Mouse (Mus musculus): ENCODE results near the gene Hpse. TPM values are rescaled to one million over a fixed set of nuclear protein-coding genes. Genes with fewer than 3 reads are reported as not detected.

Hpse gene
- polyA plus RNA-seq, 1 experiment = 3.1 TPM

DNA sequence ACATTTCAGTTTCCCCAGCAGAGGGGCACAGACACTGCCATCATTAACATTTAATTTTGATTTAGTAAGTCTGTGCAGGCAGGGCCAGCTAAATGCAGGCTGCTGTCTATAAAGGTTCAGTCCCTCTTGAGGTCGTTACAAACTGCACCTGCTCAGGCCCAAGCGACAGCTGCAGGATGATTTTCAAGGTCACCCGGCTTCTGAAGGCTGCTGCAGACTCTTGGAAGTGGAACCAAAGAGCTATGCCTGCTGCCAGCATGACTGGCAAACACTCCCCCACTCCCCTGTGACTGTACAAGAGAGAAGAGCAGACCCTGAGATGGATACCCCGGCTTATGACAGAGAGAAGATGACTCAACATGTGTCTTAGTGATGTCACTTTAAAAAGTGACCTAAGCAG, 32.1 kb upstream of the Hpse start:
- Histone ChIP-seq H3K4me3 (ENCODE audit: control insufficient read depth, insufficient read depth, low read length) (no peak overlapping the region), H3K4me1 (replicated peaks; ENCODE audit: control insufficient read depth, insufficient read depth, low read length) (peaks cover 34% of the 10 kb centered on the region), H3K27me3 (ENCODE audit: control insufficient read depth, insufficient read depth, low read length) (no peaks in the 10 kb centered on the region), H3K27ac (ENCODE audit: control insufficient read depth, insufficient read depth, low read length) (peak overlapping the region; percentile 82), H3K36me3 (ENCODE audit: control insufficient read depth, insufficient read depth, low read length) (no peaks in the 10 kb centered on the region)
- WGBS = 14% methylated on average over 4 of the region's 4 CpGs
- DNase-seq = peak; percentile 34
- TF ChIP-seq POLR2A (IDR thresholded peaks at IDR 0.05; ENCODE audit: control insufficient read depth, extremely low read depth, insufficient read depth, low read length, poor library complexity) = no peak
- TF ChIP-seq CTCF (IDR thresholded peaks at IDR 0.05; ENCODE audit: borderline replicate concordance, control insufficient read depth, extremely low read depth, insufficient read depth, low read length, poor library complexity) = no peak

DNA sequence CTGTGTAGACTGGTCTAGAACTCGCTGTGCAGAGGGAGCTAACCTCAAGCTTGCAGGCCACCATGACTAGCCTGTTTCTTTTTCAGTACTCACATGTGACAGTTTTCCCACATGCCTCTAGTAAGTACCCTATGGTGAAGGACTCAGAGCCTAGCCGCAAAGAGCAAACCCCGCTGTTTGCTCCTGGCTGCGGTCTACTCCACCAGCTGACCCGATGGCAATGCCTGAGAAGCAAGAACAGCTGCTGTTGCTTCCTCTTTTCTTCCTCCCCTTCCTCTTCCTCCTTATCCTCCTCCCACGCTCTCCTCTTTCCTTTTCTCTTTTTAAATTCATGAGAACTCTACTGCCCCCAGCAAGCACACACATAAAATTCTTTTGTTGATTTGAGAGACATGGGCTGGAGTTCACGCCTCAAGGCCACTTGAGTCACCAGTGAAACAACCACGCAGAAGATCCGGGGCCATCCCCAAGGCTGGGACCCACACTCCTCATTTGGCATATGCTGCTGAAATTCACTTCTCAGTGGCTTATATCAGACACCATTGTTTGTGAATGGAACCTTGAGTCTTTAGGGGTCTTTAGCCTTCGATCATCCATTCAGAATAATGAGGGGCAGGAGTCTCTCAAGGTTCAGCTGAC, 31.2 kb upstream of the Hpse start:
- TF ChIP-seq CTCF (IDR thresholded peaks at IDR 0.05; ENCODE audit: borderline replicate concordance, control insufficient read depth, extremely low read depth, insufficient read depth, low read length, poor library complexity) (no peak), POLR2A (IDR thresholded peaks at IDR 0.05; ENCODE audit: control insufficient read depth, extremely low read depth, insufficient read depth, low read length, poor library complexity) (no peak)
- Histone ChIP-seq H3K4me3 (ENCODE audit: control insufficient read depth, insufficient read depth, low read length) (no peak overlapping the region), H3K36me3 (ENCODE audit: control insufficient read depth, insufficient read depth, low read length) (no peaks in the 10 kb centered on the region), H3K27me3 (ENCODE audit: control insufficient read depth, insufficient read depth, low read length) (no peaks in the 10 kb centered on the region), H3K4me1 (replicated peaks; ENCODE audit: control insufficient read depth, insufficient read depth, low read length) (peaks cover 34% of the 10 kb centered on the region), H3K27ac (ENCODE audit: control insufficient read depth, insufficient read depth, low read length) (peak overlapping the region; percentile 82)
- 18% methylated on average over 10 of the region's 10 CpGs for WGBS
- DNase-seq = peak; percentile 34

DNA sequence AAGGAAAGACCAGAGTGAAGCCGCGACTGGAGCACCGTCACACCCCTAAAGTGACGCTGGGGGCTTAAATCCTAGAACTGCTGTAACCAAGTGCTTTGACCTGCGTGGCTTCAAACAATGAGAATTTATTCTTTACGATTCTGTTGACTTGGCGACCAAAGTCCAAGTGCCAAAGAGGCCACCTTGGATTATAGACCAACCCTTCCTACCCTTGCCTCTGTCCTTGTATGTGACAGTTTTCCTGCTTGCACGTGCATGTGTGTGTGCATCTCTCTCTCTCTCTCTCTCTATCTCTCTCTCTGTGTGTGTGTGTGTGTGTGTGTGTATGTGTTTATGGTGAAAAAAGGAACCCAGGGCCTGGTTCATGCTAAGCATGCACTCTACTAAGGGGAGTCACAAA, 19.3 kb upstream of the Hpse start:
- TF ChIP-seq POLR2A (IDR thresholded peaks at IDR 0.05; ENCODE audit: control insufficient read depth, extremely low read depth, insufficient read depth, low read length, poor library complexity) (no peak), CTCF (IDR thresholded peaks at IDR 0.05; ENCODE audit: borderline replicate concordance, control insufficient read depth, extremely low read depth, insufficient read depth, low read length, poor library complexity) (no peak)
- Histone ChIP-seq H3K4me3 (ENCODE audit: control insufficient read depth, insufficient read depth, low read length) (no peak overlapping the region), H3K36me3 (ENCODE audit: control insufficient read depth, insufficient read depth, low read length) (no peaks in the 10 kb centered on the region), H3K27ac (ENCODE audit: control insufficient read depth, insufficient read depth, low read length) (no peak overlapping the region), H3K27me3 (ENCODE audit: control insufficient read depth, insufficient read depth, low read length) (no peaks in the 10 kb centered on the region), H3K4me1 (replicated peaks; ENCODE audit: control insufficient read depth, insufficient read depth, low read length) (peaks cover 6% of the 10 kb centered on the region)
- whole genome bisulfite sequencing = 95% methylated on average over 8 of the region's 8 CpGs
- no peak for DNase-seq

DNA sequence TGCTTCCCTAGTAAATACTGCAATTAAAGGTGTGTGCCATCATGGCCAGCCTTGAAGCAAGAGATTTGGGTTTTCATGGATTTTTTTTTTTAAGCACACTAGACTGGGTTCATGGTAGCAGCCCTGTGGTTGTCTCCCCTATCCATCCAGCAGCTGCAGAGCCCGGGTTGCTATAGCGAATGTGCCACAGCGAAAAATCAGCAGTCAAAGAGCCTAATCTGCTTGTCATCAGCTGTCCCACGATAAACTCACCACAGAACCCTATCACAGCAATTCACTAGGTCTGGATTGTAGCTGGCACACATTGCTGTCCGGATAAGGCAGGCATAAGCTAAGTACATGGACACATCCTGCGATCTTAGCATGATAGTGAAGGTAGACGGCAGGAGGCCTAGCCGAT, 17.4 kb upstream of the Hpse start:
- Histone ChIP-seq H3K36me3 (ENCODE audit: control insufficient read depth, insufficient read depth, low read length) (no peaks in the 10 kb centered on the region), H3K27me3 (ENCODE audit: control insufficient read depth, insufficient read depth, low read length) (no peaks in the 10 kb centered on the region), H3K4me3 (ENCODE audit: control insufficient read depth, insufficient read depth, low read length) (no peak overlapping the region), H3K27ac (ENCODE audit: control insufficient read depth, insufficient read depth, low read length) (no peak overlapping the region), H3K4me1 (replicated peaks; ENCODE audit: control insufficient read depth, insufficient read depth, low read length) (peaks cover 6% of the 10 kb centered on the region)
- TF ChIP-seq CTCF (IDR thresholded peaks at IDR 0.05; ENCODE audit: borderline replicate concordance, control insufficient read depth, extremely low read depth, insufficient read depth, low read length, poor library complexity) (no peak), POLR2A (IDR thresholded peaks at IDR 0.05; ENCODE audit: control insufficient read depth, extremely low read depth, insufficient read depth, low read length, poor library complexity) (no peak)
- no peak for DNase-seq
- 57% methylated on average over 8 of the region's 8 CpGs for WGBS

DNA sequence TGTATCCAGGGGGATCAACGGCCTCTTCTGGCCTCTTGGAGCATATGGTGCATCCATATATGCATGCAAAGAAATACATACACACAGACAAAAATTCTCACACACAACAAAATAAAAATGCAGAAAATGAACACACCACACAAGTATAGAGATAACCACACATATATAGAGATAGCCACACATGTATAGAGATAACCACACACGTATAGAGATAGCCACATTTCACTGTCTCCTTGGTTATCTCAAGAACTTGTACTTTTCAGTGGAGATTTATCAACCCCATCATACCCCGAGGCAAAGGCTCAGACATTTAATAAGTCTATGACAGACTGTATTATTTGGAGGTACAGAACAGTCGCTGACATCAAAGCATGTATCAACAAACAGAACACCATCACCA, 15.0 kb upstream of the Hpse start:
- no peaks in the 10 kb centered on the region for H3K36me3 ChIP-seq (ENCODE audit: control insufficient read depth, insufficient read depth, low read length)
- 88% methylated on average over 4 of the region's 4 CpGs for WGBS
- no peaks in the 10 kb centered on the region for H3K27me3 ChIP-seq (ENCODE audit: control insufficient read depth, insufficient read depth, low read length)
- H3K4me3 ChIP-seq (ENCODE audit: control insufficient read depth, insufficient read depth, low read length) = no peak overlapping the region
- DNase-seq = no peak
- H3K4me1 ChIP-seq (replicated peaks; ENCODE audit: control insufficient read depth, insufficient read depth, low read length) = peaks cover 6% of the 10 kb centered on the region
- H3K27ac ChIP-seq (ENCODE audit: control insufficient read depth, insufficient read depth, low read length) = no peak overlapping the region
- no peak for TF ChIP-seq CTCF (IDR thresholded peaks at IDR 0.05; ENCODE audit: borderline replicate concordance, control insufficient read depth, extremely low read depth, insufficient read depth, low read length, poor library complexity)
- TF ChIP-seq POLR2A (IDR thresholded peaks at IDR 0.05; ENCODE audit: control insufficient read depth, extremely low read depth, insufficient read depth, low read length, poor library complexity) = no peak

DNA sequence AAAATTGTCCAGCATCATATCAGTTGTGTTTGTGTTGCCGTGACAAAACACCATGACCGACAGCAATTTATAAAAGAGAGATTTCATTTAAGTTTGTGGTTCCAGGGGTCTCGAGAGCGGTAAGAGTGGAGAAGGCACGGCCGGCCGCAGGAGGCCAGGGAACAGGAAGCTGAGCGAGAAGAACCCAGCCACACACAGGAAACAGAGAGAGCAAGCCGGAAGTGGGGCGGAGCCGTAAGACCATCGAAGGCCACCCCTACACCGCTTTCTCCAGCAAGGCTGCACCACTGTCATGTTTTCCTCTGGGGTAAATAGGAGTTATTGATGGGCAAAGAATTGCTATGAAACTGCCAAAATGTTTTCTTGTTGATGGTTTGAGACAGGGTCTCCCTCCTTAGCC, 9.2 kb upstream of the Hpse start:
- peak; percentile 74 for DNase-seq
- peak overlapping the region; percentile 3; the same call in 1 of the 2 replicates for H3K4me3 ChIP-seq (ENCODE audit: control insufficient read depth, insufficient read depth, low read length)
- no peak overlapping the region for H3K27ac ChIP-seq (ENCODE audit: control insufficient read depth, insufficient read depth, low read length)
- H3K36me3 ChIP-seq (ENCODE audit: control insufficient read depth, insufficient read depth, low read length) = no peaks in the 10 kb centered on the region
- 5% methylated on average over 13 of the region's 13 CpGs for WGBS
- H3K4me1 ChIP-seq (replicated peaks; ENCODE audit: control insufficient read depth, insufficient read depth, low read length) = peaks cover 2% of the 10 kb centered on the region; the same call in 1 of the 2 replicates
- no peak for TF ChIP-seq CTCF (IDR thresholded peaks at IDR 0.05; ENCODE audit: borderline replicate concordance, control insufficient read depth, extremely low read depth, insufficient read depth, low read length, poor library complexity)
- TF ChIP-seq POLR2A (IDR thresholded peaks at IDR 0.05; ENCODE audit: control insufficient read depth, extremely low read depth, insufficient read depth, low read length, poor library complexity) = 0 out of 2 replicates have a peak, but pooled peaks have one; percentile 26
- no peaks in the 10 kb centered on the region for H3K27me3 ChIP-seq (ENCODE audit: control insufficient read depth, insufficient read depth, low read length)
